Mouse (Mus musculus) stomach, postnatal 0 days (tissue): ENCODE measurements around the gene Crym.

Experiments
- CTCF ChIP-seq: IDR thresholded peaks from 2 replicates; pipeline ENCODE4 v1.5.1; 2016; ENCODE audit warnings: antibody characterized with exemption, low read depth, mild to moderate bottlenecking, moderate library complexity
- EP300 ChIP-seq: optimal IDR thresholded peaks from 2 replicates; pipeline ENCODE3; 2016; ENCODE audit warnings: antibody characterized with exemption

- TF ChIP-seq EP300 = no peak
- no peak for TF ChIP-seq CTCF
Measured at GRCm38 (mm10) chr7:120188946-120189345, 13.0 kb downstream of the Crym start.
